Comparison of ENCODE assay signal across 19 mouse cellular contexts in the genomic region with DNA sequence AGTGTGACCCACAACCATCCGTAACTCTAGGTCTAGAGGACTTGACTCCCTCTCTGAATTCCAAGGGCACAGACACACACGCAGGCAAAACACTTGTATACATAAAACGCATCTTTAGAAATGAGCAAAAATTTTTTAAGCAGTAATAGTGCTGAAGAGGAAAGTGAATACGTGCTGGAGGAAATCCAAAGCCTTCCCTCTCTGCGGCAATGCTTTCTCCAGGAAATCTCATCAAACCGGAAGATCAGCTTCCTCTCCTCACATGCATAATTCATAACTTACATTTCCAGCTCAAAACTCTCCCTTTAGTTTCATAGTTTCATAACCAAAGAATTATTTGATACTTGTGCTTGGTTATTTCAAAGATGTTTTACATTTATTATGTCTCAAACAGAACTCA.
"Had no signal": no experiment of that assay in that cellular context is flagged by ENCODE, and none has a peak within 500 bp of the region (broad histone marks: within the 10 kb centered on the region; RNA-seq: fewer than 3 reads in every experiment).

No protein-coding gene starts in this region.

- ATAC-seq: lung, postnatal 0 days; midbrain, embryonic 16.5 days had no signal

- H3K4me1 ChIP-seq: midbrain, embryonic 12.5 days had no signal

- H3K9ac ChIP-seq: lung, embryonic 15.5 days; midbrain, embryonic 12.5 days; neural tube, embryonic 13.5 days; neural tube, embryonic 15.5 days had no signal

- H3K27me3 ChIP-seq: lung, embryonic 15.5 days; midbrain, embryonic 12.5 days; neural tube, embryonic 13.5 days; neural tube, embryonic 15.5 days had no signal

- H3K9me3 ChIP-seq: lung, embryonic 15.5 days; midbrain, embryonic 10.5 days; midbrain, embryonic 12.5 days; neural tube, embryonic 13.5 days; neural tube, embryonic 15.5 days had no signal

- H3K4me3 ChIP-seq: lung, embryonic 15.5 days; midbrain, embryonic 10.5 days; midbrain, embryonic 12.5 days; myocyte; neural tube, embryonic 13.5 days; neural tube, embryonic 15.5 days had no signal

- H3K36me3 ChIP-seq: lung, embryonic 15.5 days; midbrain, embryonic 10.5 days; midbrain, embryonic 12.5 days; neural tube, embryonic 13.5 days; neural tube, embryonic 15.5 days had no signal

- H3K4me2 ChIP-seq: lung, embryonic 15.5 days; midbrain, embryonic 12.5 days; neural tube, embryonic 13.5 days; neural tube, embryonic 15.5 days had no signal

- H3K27ac ChIP-seq: lung, embryonic 15.5 days; midbrain, embryonic 10.5 days; midbrain, embryonic 12.5 days; neural tube, embryonic 13.5 days; neural tube, embryonic 15.5 days had no signal

- DNase-seq: lung, postnatal 14 days; lung, postnatal 4 days; midbrain, embryonic 14.5 days; retina, postnatal 1 day; right cerebral cortex, adult 18-20 months; right cerebral cortex, postnatal 25 days; right cerebral cortex, postnatal 4 days; spleen, adult 18-20 months; thymus, adult 18-20 months; thymus, postnatal 14 days; thymus, postnatal 36 days had no signal
